Mouse (Mus musculus): ENCODE measurements around the gene Daglb.
"Not testable (repeated sequence)": the region's sequence is repeated elsewhere in the genome, so short reads cannot be mapped to it uniquely, and the experiment has no call there.

The Daglb gene

GRCm38 (mm10) chr5:143487998-143488397 lies 23.6 kb downstream of the Daglb start:
- no peak for DNase-seq

DNA sequence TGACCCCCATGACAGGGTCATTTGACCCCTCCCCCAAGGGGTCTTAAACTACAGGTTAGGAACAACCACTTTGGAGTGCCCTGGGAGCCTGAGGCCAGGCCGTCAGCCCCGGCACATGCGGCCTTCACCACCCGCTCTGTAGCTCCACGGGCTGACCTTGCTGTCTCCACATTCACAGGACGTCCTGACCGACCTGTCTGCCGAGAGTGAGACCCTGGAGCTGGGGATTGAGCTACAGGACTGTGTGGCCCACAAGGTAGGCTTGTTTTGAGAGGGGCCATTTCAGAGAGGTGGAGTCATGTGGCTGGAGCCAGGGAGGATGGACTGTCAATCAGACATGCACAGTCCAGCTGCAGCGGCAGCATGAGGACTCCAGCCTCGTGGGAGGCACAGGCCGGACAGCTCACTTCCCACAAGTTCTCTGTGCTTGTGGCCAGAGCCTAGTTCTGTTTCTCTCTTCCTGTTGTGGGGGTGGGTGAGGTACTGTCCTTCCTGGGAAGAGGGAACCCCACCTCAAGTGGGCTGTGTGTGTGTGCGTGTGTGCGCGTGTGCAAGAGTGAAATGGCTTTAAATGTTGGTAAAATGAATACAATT lies 25.5 kb downstream of the Daglb start:
- DNase-seq: no peak

DNA sequence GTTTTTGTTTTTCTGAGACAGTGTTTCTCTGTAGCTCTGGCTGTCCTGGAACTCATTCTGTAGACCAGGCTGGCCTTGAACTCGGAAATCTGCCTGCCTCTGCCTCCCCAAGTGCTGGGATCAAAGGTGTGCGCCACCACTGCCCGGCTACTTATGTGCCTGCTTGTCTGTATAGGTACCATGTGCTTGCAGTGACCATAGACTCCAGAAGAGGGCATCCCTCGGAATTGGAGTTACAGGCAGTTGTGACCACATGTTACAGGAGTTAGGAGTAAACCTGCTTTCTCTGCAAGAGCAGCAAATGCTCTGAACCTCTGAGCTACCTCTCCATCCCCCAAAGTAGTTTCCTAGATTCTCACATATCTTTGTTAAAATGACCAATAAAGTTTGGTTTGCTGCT lies 27.4 kb downstream of the Daglb start:
- no peak for DNase-seq

DNA sequence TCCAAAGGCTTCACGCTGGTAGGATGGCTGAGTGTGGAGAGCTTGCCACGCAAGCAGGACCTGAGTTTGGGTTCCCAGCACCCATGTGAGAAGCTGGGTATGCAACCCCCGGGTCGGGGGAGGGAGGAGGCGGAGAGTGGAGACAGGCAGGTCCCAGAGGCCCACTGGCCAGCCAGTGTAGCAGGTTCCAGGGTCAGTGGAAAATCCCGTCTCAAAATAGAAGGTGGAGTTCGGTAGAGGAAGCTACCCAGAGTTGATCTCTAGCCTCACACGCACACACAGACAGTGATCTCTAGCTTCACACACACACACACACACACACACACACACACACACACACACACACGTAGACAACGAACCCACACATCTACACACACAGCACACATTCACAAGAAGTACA lies 28.8 kb downstream of the Daglb start:
- DNase-seq: no peak

GRCm38 (mm10) chr5:143495708-143496107 lies 31.3 kb downstream of the Daglb start:
- no peak for DNase-seq

- no peak for DNase-seq
These were observed 33.1 kb downstream of the Daglb start for GRCm38 (mm10) chr5:143497451-143497850.

DNA sequence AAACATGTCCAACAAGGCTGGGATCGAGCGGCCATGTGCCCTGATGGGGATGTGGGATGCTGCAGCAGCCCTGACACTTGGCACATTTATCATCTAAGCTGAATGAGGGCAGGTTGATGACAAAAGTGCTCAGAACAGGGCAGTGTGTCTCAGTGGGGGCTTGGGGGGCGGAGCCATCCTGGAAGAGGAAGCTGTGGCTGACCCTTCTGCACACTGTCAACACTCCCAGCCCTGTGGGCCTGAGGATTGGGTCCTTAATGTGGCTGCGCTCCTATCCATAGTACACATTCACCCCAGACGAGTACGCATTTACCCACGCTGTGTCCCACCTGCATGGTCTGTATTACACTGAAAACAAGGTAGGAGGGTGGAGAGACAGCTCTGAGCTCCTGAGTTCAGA lies 34.8 kb downstream of the Daglb start:
- DNase-seq: no peak

- no peak for DNase-seq
These were observed 35.3 kb downstream of the Daglb start for GRCm38 (mm10) chr5:143499686-143500085.

DNA sequence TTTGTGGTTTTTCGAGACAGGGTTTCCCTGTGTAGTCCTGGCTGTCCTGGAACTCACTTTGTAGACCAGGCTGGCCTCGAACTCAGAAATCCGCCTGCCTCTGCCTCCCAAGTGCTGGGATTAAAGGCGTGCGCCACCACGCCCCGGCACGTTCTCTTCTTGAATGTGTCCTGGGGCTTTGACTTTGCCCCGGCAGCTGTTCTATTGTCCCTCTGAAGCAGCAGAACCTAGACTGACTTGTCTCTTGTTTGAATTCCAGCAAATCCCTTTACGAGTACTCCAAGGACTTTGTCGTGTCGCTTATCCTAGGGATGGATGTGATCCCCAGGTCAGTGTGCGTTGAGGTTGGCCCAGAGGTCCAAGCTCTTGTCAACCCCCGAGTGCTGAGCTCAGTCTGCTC lies 36.3 kb downstream of the Daglb start:
- DNase-seq: not testable (repeated sequence)

- no peak for DNase-seq
These were observed 36.8 kb downstream of the Daglb start for GRCm38 (mm10) chr5:143501140-143501539.

DNA sequence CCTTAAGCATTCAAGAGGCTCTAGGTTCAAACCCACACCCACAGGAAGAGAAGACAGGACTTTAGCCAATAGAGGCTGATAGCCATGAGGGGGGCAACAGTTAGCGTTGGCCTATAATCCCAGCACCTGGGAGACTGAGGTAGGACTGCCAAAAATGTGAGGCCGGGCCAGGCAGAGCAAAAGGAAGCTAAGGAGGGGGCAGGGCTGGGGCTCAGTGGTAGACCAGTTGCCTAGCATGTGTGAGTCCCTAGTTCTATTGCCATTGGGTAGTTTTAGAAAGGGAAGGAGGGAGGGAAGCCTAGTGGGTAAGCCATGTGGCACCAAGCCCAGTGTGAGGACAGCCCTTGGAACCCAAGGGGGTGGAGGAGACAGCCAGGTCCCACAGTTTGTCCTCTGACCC lies 37.3 kb downstream of the Daglb start:
- DNase-seq: no peak

GRCm38 (mm10) chr5:143502899-143503557 lies 38.6 kb downstream of the Daglb start:
- no peak for DNase-seq

DNA sequence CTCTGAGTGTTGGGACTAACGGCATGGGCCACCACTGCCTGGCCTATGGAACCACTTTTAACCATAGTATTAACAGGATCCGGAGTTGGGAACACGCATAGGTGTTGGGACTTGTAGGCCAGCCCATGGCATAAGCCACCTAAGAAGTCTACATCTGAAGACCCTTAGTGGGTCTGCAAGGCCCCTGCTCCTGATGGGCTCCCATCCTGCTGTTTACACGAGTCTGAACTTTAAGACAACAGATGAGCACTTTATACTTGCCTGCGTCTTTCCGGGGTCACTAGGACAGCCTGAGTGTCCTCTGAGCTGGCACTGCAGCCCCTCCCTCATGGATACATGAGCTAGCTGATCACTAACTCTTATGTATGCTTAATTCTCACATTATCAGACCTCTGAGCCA lies 39.4 kb downstream of the Daglb start:
- no peak for DNase-seq

- peak; percentile 45 for DNase-seq
These were observed 40.1 kb downstream of the Daglb start for GRCm38 (mm10) chr5:143504453-143504852.

DNA sequence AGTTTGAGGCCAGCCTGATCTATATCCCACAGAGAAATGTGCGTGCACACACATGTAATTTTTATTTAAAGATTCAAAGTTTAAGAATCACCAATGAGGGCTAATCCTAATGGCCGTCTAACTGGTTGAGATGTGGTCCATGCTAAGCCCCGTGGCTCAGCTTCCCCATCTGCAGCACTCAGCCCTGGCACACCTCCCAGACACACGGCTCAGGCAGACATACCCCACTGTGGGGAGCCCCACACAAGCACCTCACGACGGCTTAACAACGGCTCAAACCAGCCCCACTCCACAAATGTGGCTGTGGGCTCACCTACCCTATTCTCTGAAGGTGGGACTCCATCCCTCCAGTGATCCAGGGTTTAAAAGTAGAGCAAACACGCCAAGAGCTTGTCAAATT lies 40.7 kb downstream of the Daglb start:
- DNase-seq: no peak

DNA sequence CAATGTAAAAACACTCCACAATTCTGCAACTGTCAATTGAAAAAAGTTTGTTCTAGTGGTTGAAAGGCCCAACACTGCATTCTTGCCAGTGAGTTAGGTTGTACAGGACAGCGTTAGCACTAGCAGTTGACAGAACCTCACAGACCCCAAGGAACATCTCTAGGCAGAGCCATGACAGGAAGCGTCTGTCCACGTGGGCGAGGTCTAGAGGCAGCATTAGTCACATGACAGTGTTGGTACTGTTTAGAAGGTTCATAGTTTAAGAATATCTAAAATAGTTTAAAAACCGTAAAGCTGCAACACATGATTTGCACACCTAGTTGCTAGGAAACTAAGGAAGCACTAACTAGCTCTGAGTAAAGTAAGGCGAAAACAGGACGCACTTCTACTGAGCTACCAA lies 41.2 kb downstream of the Daglb start:
- no peak for DNase-seq

DNA sequence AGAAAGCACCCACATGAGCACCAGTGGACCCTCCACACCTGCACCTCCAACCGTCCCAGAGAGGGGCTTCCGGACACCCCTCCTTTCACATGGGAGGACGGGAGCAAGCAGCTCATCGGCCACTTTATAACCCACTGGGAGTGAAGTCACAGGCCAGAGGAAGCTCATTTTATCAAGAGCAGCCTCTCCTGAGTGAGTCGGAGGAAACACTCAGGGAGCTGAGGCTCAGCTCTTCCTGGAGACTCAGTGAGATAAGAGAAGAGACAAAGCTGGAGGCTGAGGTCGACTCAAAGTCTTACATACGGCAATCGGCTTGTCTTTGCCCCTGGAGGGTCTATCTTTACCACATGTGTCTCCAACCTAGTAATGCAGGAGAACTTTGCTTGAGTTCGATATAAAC lies 44.9 kb downstream of the Daglb start:
- DNase-seq: no peak

GRCm38 (mm10) chr5:143509737-143510136 lies 45.4 kb downstream of the Daglb start:
- DNase-seq: no peak

DNA sequence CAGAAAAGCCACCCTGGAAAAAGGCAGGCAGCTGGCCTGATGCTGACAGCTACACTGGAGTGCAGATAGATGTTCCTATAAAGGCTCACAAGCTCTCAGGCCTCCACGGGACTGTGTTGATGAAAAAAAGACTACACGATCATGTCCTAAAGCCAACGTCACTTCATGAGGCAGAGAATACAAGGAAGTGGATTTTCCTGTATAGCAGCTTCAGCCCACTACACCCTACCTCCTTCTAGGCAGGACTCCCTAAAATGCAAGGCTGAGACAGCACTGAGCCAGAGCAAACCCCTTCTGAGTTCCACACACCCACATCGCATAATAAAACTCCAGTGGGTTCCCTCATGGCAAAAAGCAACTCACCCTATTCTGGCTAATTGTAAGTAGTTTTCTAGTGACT lies 47.2 kb downstream of the Daglb start:
- DNase-seq: no peak

GRCm38 (mm10) chr5:143512305-143512704 lies 47.9 kb downstream of the Daglb start:
- no peak for DNase-seq

- DNase-seq: no peak
These were observed 50.5 kb downstream of the Daglb start for GRCm38 (mm10) chr5:143514878-143515277.

- DNase-seq: no peak
These were observed 52.6 kb downstream of the Daglb start for GRCm38 (mm10) chr5:143517005-143517404.

GRCm38 (mm10) chr5:143517436-143517835 lies 53.1 kb downstream of the Daglb start:
- no peak for DNase-seq

- no peak for DNase-seq
These were observed 53.7 kb downstream of the Daglb start for GRCm38 (mm10) chr5:143518045-143518591.

DNA sequence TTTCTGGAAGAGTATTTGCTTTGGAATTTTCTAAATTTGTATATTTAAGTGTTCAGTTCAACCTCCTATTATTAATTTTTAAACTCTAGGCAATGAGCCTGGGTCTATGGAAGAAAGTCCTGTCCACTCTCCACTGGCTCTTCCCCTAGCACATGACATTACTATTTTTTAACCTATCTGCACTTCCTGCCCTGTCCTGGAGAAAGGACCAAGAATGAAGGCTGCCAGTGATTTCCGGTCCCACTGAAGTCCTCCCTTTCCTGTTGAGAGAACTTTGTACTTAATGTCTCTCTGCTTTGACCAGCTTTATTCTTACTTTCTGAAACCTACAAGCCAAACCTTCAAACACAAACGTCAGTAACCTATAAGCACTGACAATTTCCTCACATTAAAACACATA lies 56.0 kb downstream of the Daglb start:
- DNase-seq: no peak
